Mouse (Mus musculus) mouse embryonic stem cell (cell line): ENCODE measurements around the gene Per1.

Experiments used
- in situ Hi-C, 2 experiments: fragments of 300-500 bp; cut with MboI; formaldehyde crosslinking; loops; 1 replicate in 1 of 2; 3 replicates in 1 of 2; pipeline ENCODE4 v1.14.3; 2019 to 2020; ENCODE audit warnings: low sequenced_read_pairs in 2 of 2, low pct_unique_long_range_greater_than_20kb in 1 of 2, mixed read lengths in 1 of 2; ENCODE audit not compliant: unreplicated experiment in 1 of 2

The Per1 gene

GRCm38 (mm10) chr11:69062761-69063224, 32.2 kb upstream of the Per1 start:
- in situ Hi-C loops: loop anchor here in 1 of 2 experiments (10.0 kb wide), 1 partner anchor 172 kb away; the partner anchor contains the start of gene Gucy2e

DNA sequence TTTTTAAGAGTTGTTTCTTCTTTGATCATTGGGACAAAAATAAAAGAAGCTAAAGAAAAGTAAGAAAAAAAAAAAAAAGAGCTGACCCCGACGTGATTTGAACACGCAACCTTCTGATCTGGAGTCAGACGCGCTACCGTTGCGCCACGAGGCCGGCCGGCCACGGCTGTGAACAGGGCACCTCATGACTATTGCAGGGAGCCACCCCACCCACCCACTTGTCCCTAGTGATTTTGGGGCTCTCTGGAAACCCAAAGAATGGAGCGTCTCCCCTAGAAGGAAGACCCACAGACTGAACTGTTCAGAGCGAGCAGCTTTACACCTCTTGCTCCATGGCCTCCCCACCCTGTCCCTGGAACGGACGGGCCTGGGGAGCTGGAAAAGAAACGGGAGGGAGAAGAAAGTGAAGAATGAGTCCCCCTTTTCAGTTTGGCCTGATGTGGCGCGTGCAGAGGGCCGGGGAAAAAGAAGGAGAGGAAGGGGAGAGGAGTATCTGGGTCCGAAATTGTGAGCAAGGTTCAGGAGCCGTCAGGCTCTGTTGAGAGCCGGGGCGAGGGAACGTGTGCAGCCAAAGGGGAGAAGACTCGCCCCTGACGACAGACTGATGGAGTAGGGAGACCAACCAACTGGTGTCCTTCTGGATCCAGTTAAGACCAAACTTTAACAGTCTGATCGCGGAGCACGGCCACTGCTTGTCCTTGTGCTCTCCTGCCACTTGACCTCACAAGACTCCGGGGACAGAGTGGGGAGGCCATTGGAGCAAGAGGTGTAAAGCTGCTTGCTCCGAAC, 31.4 kb upstream of the Per1 start:
- in situ Hi-C loops: loop anchor here in 1 of 2 experiments (10.0 kb wide), 1 partner anchor 171 kb away; the partner anchor contains the start of gene Gucy2e

DNA sequence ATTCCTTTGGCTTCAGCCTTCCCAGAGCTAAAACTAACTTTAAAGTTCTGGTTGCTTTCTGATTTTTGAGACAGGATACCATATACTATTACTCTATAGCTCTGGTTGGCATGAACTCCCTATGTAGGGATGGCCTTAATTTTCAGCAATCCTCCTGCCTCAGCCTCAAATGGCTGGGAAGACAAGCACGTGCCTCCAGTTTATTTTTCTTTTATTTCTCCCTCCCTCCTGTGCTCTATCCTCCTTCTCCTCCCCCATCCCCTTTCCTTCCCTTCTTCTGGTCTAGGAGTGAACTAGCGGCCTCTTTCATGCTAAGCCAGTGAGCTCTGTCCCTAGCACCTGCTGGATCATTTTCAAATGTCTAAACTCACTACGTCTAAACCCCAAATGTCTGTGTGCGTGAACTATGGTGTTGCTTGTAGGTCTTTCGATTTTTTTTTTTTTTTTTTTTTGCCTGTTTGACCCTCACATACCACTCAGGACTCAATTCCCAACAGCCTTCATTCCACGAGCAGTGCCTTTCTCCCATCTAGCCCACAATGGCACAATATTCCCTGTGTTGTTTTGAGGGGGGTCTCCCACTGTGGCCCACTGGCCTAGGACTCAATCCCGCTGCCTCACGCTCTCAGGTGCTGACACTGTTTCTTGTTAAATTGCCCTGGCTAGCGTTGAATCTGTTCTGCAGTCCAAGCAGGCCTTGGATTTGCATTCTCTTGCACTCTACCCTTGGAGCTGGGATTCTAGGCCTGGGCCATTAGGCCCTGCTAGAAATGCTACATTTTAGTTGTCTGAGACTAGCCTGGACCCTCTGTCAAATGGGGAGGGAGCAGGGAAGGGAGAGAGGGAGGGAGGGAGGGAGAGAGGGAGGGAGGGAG, 30.5 kb upstream of the Per1 start:
- in situ Hi-C loops: loop anchor here in 1 of 2 experiments (10.0 kb wide), 1 partner anchor 170 kb away; the partner anchor contains the start of gene Gucy2e

DNA sequence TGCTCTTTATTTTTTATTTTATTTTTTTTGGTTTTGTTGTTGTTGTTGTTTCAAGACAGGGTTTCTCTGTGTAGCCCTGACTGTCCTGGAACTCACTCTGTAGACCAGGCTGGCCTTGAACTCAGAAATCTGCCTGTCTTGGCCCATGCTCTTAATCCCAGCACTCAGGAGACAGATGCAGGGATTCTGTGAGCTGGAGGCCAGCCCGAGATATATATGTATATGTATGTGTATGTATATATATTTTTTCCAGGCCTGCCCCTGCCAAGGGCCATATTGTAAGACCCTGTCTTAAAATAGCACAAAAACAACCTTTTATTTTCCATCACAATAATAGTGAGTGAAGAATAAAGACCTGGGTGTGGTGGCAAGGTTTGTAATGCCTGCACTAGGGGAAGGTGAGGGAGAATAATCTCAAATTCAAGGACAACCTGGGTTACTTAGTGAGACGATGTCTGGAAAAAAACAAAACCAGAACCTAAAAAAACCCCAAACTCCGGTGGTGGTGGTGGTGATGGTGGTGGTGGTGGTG, 29.6 kb upstream of the Per1 start:
- in situ Hi-C loops: loop anchor here in 1 of 2 experiments (10.0 kb wide), 1 partner anchor 169 kb away; the partner anchor contains the start of gene Gucy2e

DNA sequence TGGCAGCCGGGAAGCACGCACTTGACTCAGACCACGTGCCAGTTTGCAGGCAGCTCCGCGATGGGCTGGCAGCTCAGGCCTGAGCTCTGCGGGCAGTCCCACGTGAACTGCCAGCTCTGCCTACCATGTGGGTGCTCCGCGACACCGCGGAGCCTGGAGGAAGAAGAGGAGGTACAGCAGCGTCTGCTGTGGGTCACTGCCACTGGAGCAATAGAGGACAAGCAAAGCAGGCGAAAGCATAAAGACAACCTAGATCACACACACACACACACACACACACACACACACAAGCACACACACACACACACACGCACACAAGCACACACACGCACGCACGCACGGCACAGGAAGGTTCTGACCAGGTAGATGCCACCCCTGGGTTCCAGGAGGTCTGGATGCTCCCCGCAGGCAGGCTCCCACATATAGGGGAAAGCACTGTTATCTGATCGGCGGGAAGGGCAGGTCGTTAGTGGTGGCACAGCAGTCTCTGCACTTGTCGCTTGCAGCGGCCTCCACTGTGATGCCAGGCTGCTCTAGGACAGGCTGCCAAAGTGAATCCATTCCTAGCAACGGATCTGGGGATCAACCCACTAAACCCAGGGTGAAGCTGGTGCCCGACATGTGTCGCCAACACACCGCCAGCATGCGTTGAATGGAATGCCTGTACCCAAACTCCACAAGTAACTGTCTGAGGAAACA, 28.7 kb upstream of the Per1 start:
- in situ Hi-C loops: loop anchor here in 1 of 2 experiments (10.0 kb wide), 1 partner anchor 168 kb away; the partner anchor contains the start of gene Gucy2e

DNA sequence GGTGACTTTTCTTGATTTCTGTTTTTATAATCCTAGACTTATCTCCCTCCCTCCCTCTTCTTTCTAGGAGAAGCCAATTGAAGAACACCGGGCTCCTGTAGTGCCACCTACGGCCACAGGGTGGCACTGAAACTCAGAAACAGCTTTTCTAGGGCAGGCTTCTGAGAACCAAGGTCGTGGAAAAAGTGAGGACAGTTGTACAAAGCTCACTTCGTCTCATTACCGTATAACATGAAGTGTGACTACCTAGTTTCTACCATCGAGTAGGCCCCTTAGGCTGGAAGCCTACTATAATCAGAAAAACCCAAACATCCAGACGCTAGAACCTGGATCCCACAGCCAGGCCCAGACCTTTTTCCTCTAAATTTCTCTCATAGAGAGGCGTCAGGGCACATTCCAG, 28.1 kb upstream of the Per1 start:
- in situ Hi-C loops: loop anchor here in 1 of 2 experiments (10.0 kb wide), 1 partner anchor 168 kb away; the partner anchor contains the start of gene Gucy2e

- in situ Hi-C loops: loop anchor here in 1 of 2 experiments (10.0 kb wide), 1 partner anchor 167 kb away; the partner anchor contains the start of gene Gucy2e
These were observed 27.4 kb upstream of the Per1 start for GRCm38 (mm10) chr11:69067601-69068000.

DNA sequence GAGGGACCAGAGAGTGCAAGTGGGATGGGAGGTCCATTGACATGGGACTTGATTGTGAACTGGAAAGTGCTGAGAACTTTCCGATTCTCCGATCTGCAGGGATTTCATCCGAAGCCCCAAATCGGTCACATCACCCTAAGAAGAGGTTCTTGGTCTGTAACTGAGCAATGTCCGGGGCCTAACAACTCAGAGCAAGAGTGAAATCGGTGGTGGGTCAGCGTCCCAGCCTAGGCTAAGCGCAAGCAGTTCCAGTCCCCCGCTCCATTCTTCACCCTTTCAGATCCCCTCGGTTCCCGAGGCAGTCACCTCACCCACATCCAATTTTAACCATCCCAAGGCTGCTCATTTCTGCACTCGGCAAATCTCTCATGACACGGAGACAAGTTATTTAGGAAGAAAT, 24.9 kb upstream of the Per1 start:
- in situ Hi-C loops: no loop called here

DNA sequence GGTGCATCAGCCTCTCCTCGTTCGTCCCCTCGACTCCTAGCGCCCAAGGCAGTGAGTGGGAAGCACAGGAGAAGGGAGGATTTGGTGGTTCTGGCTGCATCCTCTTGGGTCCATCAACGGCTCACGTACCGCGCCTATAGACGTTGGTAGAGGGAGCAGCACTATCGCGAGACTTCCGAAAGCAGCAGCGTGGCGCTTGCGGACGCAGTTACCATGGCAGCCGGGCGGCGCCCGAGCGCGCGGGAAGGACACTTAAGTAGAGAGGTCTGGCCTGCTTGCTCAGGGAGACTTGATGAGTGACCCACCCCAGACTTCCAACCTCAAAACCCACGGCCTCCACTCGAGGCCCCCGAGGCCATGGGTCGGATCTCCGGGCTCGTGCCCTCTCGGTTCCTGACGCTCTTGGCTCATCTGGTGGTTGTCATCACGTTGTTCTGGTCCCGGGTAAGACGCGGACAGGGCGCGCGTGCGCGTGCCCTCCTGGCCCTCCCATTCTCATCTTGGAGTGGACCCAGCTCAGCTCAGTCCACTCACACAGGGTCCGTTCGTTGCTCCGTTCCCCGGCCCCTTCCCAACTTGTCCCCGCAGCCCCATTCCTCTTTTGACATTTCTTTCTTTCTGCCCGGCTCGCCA, 24.3 kb upstream of the Per1 start, which contains the start of gene Tmem107:
Gene Tmem107 (plus strand): TSS at position 217 of the 633 bp plus-strand sequence.
- in situ Hi-C loops: no loop called here

- in situ Hi-C loops: no loop called here
These were observed 23.8 kb upstream of the Per1 start for GRCm38 (mm10) chr11:69071262-69071661.

GRCm38 (mm10) chr11:69072234-69072633, 22.8 kb upstream of the Per1 start:
- in situ Hi-C loops: no loop called here

GRCm38 (mm10) chr11:69072666-69073064, 22.4 kb upstream of the Per1 start:
- in situ Hi-C loops: no loop called here

- in situ Hi-C loops: no loop called here
These were observed 21.7 kb upstream of the Per1 start for GRCm38 (mm10) chr11:69073065-69073888.

DNA sequence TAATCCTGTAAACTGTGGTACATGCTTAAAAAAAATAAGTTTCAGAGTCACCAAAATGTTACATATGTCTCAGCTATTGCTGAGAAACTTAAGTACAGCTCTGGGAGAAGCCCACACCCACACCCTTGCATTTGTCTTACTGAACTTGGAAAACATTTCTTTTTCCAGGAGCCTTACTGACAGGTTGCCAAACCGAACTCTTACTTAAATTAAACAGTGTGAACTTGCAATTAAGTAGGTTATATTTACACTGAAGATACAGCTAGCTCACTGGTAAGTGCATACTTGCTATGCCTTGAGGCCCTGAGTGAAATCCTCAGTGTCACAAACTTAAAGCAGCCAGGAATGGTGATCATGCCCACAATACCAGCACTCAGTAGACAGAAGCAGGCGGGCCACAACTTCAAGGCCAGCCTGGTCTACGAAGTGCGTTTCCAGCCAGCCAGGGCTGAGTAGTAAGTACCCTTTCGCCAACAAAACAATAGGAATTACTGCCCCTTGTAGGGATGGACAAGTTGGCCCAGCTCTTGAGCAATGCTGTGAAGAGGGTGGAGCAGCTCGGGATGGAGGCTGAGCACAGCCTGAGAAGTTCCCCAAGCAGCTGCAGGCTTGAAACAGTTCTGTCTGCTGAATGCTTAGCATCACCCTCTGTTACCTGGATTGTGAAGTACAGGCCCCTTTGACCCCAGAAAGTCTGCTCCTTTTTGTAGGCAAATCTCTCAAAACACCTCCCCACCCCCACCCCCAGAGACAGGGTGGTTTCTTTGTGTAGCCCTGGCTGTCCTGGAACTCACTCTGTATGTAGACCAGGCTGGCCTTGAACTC, 20.9 kb upstream of the Per1 start:
- in situ Hi-C loops: no loop called here

DNA sequence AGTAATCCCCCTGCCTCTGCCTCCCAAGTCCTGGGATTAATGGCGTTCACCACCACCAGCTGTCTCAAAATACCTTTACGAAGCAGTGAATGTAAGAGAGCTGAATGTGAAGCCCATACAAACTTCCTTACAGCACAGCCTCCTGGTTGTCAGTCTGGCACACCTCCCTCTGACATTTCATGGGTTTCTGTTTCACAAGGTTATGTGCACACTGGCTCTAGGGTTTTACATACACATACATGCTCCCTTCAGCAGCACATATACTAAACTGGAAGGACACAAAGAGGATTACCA, 20.3 kb upstream of the Per1 start:
- in situ Hi-C loops: loop anchor here in 1 of 2 experiments (5.0 kb wide), 1 partner anchor 43 kb away; no protein-coding TSS in a partner anchor
